Mouse (Mus musculus): ENCODE data around the gene Mpz. TPM values are rescaled to one million over a fixed set of nuclear protein-coding genes. Genes with fewer than 3 reads are reported as not detected.
A peak's percentile ranks its signal among the peaks of the same experiment; 100 is the strongest.

Mpz gene
- total RNA-seq, 2 experiments from 2014 or later = 28.7 to 29.5 TPM

- DNase-seq (ENCODE audit: low spot score) = no peak
These were observed 35.1 kb downstream of the Mpz start for GRCm38 (mm10) chr1:171185655-171186054.

- no peak for DNase-seq (ENCODE audit: low spot score)
These were observed 37.6 kb downstream of the Mpz start for GRCm38 (mm10) chr1:171187851-171188700.

- no peak for DNase-seq (ENCODE audit: low spot score)
These were observed 38.5 kb downstream of the Mpz start for GRCm38 (mm10) chr1:171189046-171189445.

- no peak for DNase-seq (ENCODE audit: low spot score)
These were observed 39.1 kb downstream of the Mpz start for GRCm38 (mm10) chr1:171189476-171190114.

DNA sequence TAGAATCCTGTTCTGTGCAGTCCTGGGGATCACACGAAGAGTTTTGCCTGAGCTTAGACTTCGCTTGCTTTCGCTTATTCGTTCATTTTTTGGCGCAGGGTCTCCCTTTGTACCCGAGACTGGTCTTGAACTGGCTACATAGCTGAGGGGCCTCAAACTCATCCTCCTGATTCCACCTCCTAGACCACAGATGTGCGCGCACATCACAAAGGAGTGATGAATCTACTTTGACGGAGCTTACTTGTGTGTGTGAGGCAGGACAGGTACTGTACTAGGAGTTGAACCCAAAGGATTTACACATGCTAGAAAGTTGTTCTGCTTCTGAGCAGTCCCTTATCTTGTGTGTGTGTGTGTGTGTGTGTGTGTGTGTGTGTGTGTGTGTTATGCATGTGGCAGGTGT is 40.3 kb downstream of the Mpz start:
- DNase-seq (ENCODE audit: low spot score) = no peak

DNA sequence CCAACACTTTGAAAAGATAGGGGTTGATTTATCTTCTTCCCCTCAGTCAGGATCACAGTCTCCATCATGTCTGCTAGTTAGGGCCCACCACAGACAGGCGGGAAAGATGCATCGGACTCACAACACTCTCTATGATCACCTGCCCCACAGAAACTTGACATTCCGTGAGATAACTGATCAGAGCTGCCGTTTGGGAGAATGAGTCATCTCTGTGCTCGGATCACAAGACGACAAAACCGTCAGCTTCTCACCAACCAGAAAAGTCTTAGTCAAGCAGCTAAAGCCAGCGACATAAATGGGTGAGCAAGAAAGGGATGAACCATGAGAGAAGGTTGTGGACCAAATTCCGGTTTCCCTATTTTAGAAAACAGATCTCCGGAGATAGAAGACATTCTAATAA is 41.8 kb downstream of the Mpz start:
- no peak for DNase-seq (ENCODE audit: low spot score)

- DNase-seq (ENCODE audit: low spot score) = no peak
These were observed 42.8 kb downstream of the Mpz start for GRCm38 (mm10) chr1:171193093-171193840.

DNA sequence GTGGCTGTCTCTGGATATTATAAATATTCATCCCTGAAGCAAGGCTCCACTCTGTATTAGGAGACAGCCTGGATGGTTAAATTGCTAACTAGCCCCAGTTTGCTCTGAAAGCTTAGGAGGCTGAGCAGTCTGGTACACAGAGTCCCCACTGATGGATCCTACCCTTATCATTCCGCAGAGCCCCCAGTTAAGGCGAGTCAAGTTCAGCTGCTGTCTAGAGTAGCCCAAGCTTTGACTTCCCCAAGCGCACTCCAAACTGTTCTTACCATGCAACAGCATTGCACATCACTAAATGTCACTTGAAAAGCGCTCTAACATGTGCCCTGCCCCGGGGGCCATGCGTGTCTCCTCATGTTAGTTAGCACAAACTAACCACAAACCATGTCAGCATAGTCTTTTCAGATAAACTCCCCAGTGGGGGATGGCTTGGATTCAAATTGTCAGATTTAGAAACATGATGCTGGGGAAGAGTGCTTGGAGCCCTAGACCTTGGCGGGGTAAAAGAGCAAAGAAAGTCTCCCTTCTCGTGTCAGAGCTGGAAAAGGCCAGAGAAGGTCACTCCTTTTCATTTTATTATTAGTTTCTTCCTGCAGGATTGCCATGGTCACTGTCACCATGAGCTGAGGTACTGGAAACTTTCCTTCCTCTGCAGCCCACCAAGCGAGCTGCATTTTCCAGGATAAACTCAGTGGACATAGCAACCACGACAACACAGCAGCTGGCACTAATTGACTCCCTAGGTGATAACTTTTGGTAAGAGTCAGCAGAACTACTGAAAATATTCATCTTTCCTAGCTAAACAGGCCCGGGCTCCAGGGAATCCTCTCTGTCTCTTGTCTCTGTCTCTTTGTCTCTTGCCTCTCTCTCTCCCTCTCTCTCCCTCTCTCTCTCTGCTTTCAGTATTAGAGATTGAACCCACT is 43.7 kb downstream of the Mpz start:
- DNase-seq (ENCODE audit: low spot score) = no peak

DNA sequence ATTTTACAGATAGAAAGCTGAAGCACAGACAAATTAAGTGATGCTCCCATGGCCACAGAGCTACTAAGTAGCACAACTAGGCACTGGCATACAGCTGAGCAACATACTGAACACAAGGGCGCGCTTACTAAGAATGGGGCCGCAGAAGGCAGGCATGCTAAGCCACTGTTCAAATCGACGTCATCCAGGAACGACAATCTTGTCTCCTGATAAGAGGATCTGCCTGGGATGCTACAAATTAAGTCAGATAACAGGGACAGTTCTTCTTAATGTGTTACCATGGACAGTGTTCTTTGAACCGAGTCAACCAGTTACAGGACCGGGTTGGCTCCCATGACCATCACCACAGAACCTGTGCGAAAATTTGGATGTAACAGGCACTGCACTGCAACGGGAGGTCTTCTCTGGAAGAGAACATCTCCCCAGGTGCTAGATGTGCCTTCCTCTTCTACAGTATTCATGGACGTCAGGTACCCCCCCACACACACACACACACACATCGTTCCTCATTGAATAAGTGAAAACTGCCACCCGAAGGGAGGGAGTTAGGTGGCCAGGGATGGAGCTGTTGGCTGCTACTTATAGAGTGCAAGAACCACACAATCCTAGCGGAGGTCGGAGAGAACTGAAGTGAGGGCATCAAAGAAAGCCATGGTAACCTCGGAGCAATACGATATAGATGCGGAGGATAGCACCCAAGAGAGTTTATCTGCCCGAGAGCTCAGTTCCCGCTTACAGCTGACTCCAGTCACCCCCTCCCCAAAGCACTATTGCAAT is 44.7 kb downstream of the Mpz start:
- DNase-seq (ENCODE audit: low spot score) = no peak

DNA sequence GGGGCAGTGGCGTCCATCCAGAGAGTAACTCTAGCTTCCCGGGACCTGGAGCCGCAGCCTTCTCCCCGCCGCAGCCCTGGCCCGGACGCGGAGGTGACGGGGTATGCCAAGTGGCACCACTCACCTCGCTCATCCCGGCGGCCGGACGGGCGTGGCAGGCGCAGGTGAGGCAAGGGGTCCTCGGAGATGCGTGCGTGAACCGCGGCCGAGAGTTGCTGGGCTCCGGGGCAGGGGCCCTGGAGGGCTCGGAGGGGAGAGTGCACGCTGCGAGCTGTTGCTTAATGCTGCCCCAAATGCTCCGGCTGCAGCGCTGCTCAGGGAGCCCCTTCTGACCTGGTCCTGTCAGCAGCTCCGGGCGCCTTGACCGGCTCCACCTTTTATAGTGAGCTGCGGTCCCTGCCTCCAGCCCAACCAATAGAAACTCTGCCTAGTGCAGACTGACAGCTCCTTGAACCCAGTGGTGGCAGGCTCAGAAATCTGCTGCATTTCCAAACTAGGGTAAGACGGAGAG is 45.4 kb downstream of the Mpz start, which contains the start of gene Pcp4l1:
TSS of gene Pcp4l1 (minus strand) at position 382 of the 511 bp plus-strand sequence.
- peak; percentile 62 for DNase-seq (ENCODE audit: low spot score)

- DNase-seq (ENCODE audit: low spot score) = no peak
These were observed 49.0 kb downstream of the Mpz start for GRCm38 (mm10) chr1:171199532-171199931.

DNA sequence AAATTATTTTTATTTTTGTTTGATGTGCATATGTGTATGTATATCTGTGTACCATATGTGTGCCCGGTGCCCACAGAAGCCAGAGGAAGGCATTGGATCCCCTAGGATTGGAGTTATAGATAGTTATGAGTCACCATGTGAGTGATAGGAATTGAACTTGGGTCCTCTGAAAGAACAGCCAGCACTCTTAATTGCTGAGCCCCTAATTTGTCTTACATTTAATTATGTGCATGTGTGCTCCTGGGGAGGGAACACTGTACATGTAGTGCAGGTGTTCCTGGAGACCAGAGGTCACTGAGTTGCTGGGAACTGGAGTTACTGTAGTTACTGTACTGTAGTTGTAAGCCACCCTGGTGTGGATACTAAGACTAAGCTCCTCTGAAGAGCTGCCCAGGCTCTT is 50.3 kb downstream of the Mpz start:
- no peak for DNase-seq (ENCODE audit: low spot score)

- DNase-seq (ENCODE audit: low spot score) = no peak
These were observed 53.1 kb downstream of the Mpz start for GRCm38 (mm10) chr1:171203471-171204248.

- DNase-seq (ENCODE audit: low spot score) = no peak
These were observed 53.7 kb downstream of the Mpz start for GRCm38 (mm10) chr1:171204249-171204644.

GRCm38 (mm10) chr1:171205704-171206493 is 55.4 kb downstream of the Mpz start:
- no peak for DNase-seq (ENCODE audit: low spot score)

DNA sequence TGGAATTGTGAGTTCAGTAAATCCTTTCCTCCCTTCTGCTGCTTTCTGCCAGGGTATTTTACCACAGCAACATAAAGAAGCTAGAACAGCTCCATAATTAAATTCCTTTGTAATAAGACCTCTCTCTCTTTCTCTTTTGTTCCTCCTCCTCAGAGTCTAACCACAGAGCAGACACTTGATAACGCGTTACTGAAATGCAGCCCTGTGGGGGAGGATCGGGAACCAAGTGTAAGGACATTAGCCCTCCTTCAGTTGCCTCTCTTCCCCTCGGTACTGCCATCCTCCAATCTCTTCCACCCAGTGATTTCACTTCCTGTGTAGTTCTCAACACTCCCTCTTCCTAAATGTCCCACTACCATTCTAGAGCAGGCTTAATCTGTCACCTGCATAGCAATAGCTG is 58.9 kb downstream of the Mpz start:
- no peak for DNase-seq (ENCODE audit: low spot score)

Data from gastrocnemius, adult 18-20 months (tissue).